Mouse (Mus musculus): ENCODE results near the gene Snx29.

GRCm38 (mm10) chr16:11583941-11584639 is 261.4 kb downstream of the Snx29 start:
- TF ChIP-seq POLR2A (IDR thresholded peaks at IDR 0.05; ENCODE audit: low read depth, low read length) (no peak), CTCF (IDR thresholded peaks at IDR 0.05; ENCODE audit: borderline replicate concordance, insufficient read depth, low read length) (no peak)

Measured in embryonic fibroblast, embryonic 13.5 days (primary cell).